Mouse (Mus musculus) right cerebral cortex, postnatal 4 days (tissue): ENCODE measurements around the gene Tmprss4.
A peak's percentile ranks its signal among the peaks of the same experiment; 100 is the strongest.

Source experiments
- DNase-seq: peaks from one replicate; pipeline ENCODE4 v3.0.0-alpha.2; 2022

The Tmprss4 gene

GRCm38 (mm10) chr9:45136442-45137169, 67.3 kb downstream of the Tmprss4 start:
- DNase-seq: no peak

- DNase-seq: peak; percentile 52
Measured at GRCm38 (mm10) chr9:45133484-45134310, 70.2 kb downstream of the Tmprss4 start.

GRCm38 (mm10) chr9:45130119-45130518, 73.8 kb downstream of the Tmprss4 start:
- no peak for DNase-seq

GRCm38 (mm10) chr9:45126941-45127340, 77.0 kb downstream of the Tmprss4 start:
- no peak for DNase-seq

GRCm38 (mm10) chr9:45125211-45125610, 78.7 kb downstream of the Tmprss4 start:
- DNase-seq: no peak
